In the genomic region with DNA sequence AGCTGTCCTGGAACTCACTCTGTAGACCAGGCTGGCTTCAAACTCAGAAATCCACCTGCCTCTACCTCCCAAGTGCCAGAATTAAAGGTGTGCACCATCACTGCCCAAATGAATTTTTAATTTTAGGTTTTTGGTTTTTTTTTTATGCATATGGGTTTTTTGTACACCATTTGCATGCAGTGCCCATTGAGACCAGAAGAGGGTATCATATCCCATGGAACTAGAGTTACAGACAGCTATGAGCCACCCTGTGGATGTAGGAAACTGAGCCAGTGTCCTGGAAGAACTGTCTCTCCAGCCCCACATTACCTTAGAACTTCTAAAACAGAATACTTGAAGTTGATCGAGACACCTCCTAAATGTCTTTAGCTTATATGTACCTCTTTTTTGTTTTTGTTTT, we compare ENCODE assay signal across 8 mouse cellular contexts. TPM values are rescaled to one million over a fixed set of nuclear protein-coding genes. Genes with fewer than 3 reads are reported as not detected.
A peak's percentile ranks its signal among the peaks of the same experiment; 100 is the strongest.
DNase-seq lines count a peak whose midpoint lies in the region; ATAC-seq and TF ChIP-seq lines count a peak whose summit lies in the region.
"Had no signal": no experiment of that assay in that cellular context is flagged by ENCODE, and none has a peak within 500 bp of the region (broad histone marks: within the 10 kb centered on the region; RNA-seq: fewer than 3 reads in every experiment).

No protein-coding gene starts in this region.

- 94% methylated on average over 1 of the region's 1 CpGs for WGBS in hindbrain, postnatal 0 days
- WGBS in hindbrain, embryonic 16.5 days: 94% methylated on average over 1 of the region's 1 CpGs

- DNase-seq in hindbrain, postnatal 0 days (ENCODE audit: low spot score): peak; percentile 61
- peak; percentile 56 for DNase-seq in 416B (ENCODE audit: low read depth)
- no peak for DNase-seq in urinary bladder, postnatal 36 days (ENCODE audit: low spot score in 2 of 2)
- no peak for DNase-seq in left cerebral cortex, postnatal 10 days (ENCODE audit: extremely low spot score in 1 of 2, low spot score in 2 of 2)

- H3K4me1 ChIP-seq in hindbrain, postnatal 0 days (ENCODE audit: insufficient read depth, low read length): no peaks in the 10 kb centered on the region
- H3K4me1 ChIP-seq in hindbrain, embryonic 16.5 days (ENCODE audit: control insufficient read depth, insufficient read depth, low read depth, low read length): no peaks in the 10 kb centered on the region

- no peaks in the 10 kb centered on the region for H3K9me3 ChIP-seq in hindbrain, postnatal 0 days (ENCODE audit: low read length)
- no peaks in the 10 kb centered on the region for H3K9me3 ChIP-seq in hindbrain, embryonic 16.5 days (ENCODE audit: control insufficient read depth, low read length)

- H3K4me3 ChIP-seq in hindbrain, postnatal 0 days (ENCODE audit: low read length): no peak overlapping the region
- no peak overlapping the region for H3K4me3 ChIP-seq in hindbrain, embryonic 16.5 days (ENCODE audit: low read length)

- no peak overlapping the region for H3K9ac ChIP-seq in hindbrain, postnatal 0 days (replicated peaks; ENCODE audit: low read length)
- H3K9ac ChIP-seq in hindbrain, embryonic 16.5 days (ENCODE audit: low read depth, low read length): no peak overlapping the region

- H3K27ac ChIP-seq in hindbrain, postnatal 0 days: no peak overlapping the region
- no peak overlapping the region for H3K27ac ChIP-seq in hindbrain, embryonic 16.5 days (ENCODE audit: low read depth, low read length)

- peak; percentile 66 for TF ChIP-seq CTCF in hindbrain, postnatal 0 days (IDR thresholded peaks at IDR 0.05; ENCODE audit: low read depth)

- intact Hi-C loops in left cerebral cortex, postnatal 10 days (cut with DNase I): loop anchor here (10.0 kb wide), 1 partner anchor 202 kb away; no protein-coding TSS in a partner anchor

- peaks cover 30% of the 10 kb centered on the region; the same call in 1 of the 2 replicates for H3K36me3 ChIP-seq in hindbrain, postnatal 0 days (ENCODE audit: insufficient read depth, low read length)
- H3K36me3 ChIP-seq in hindbrain, embryonic 16.5 days (ENCODE audit: control insufficient read depth, insufficient read depth, low read length): peaks cover 9% of the 10 kb centered on the region; the same call in 1 of the 2 replicates

- no peak for ATAC-seq in hindbrain, postnatal 0 days
- no peak for ATAC-seq in hindbrain, embryonic 16.5 days
- peak; percentile 79 for ATAC-seq in CD4-positive, CD25-positive, alpha-beta regulatory T cell, adult 4 months
- peak; percentile 84 for ATAC-seq in granulocyte monocyte progenitor cell, adult 5-6 weeks (replicated peaks; ENCODE audit: poor library complexity, severe bottlenecking)
- ATAC-seq: forebrain, embryonic 16.5 days had no signal

- no peaks in the 10 kb centered on the region for H3K27me3 ChIP-seq in hindbrain, postnatal 0 days (ENCODE audit: insufficient read depth, low read length)
- no peaks in the 10 kb centered on the region for H3K27me3 ChIP-seq in hindbrain, embryonic 16.5 days (replicated peaks; ENCODE audit: control insufficient read depth, insufficient read depth, low read length)

- no peak overlapping the region for H3K4me2 ChIP-seq in hindbrain, postnatal 0 days (ENCODE audit: low read depth, low read length)
- H3K4me2 ChIP-seq in hindbrain, embryonic 16.5 days (ENCODE audit: low read length): no peak overlapping the region

RNA-seq across cellular contexts. Expression of a gene that starts 16.5 kb away (rescaled TPM):
- 302 and 317 TPM in 2 replicates for total RNA-seq in hindbrain, postnatal 0 days (2014; rRNA removed)
- 160 and 169 TPM in 2 replicates for polyA plus RNA-seq in hindbrain, postnatal 0 days (2015; fragmentation: Nextera tagmentation; extraction: Ambion mirVana)
- polyA plus RNA-seq in hindbrain, embryonic 16.5 days (2015; fragmentation: Nextera tagmentation; extraction: Ambion mirVana): 176 and 179 TPM in 2 replicates
- 10 to 100 TPM; 34.4 to 85.4 TPM for polyA plus RNA-seq in CD4-positive, CD25-positive, alpha-beta regulatory T cell, adult 4 months (2017; shearing (Covaris generic))
- total RNA-seq in granulocyte monocyte progenitor cell, adult 5-6 weeks (2014; fragmentation: Nextera tagmentation): 18.3 and 18.9 TPM in 2 replicates
- 25.9 and 40.1 TPM in 2 replicates for total RNA-seq in granulocyte monocyte progenitor cell, adult 5-6 weeks (2017)
- 100 to 1,000 TPM; 135 to 136 TPM for total RNA-seq in left cerebral cortex, postnatal 10 days (2021)

RNA-seq across cellular contexts. Expression of a gene that starts 54.2 kb away (rescaled TPM):
- total RNA-seq in hindbrain, postnatal 0 days (2014; rRNA removed): 91.4 and 97.1 TPM in 2 replicates
- polyA plus RNA-seq in hindbrain, postnatal 0 days (2015; fragmentation: Nextera tagmentation; extraction: Ambion mirVana): 76.8 and 79.5 TPM in 2 replicates
- 87.0 and 87.2 TPM in 2 replicates for polyA plus RNA-seq in hindbrain, embryonic 16.5 days (2015; fragmentation: Nextera tagmentation; extraction: Ambion mirVana)
- 10 to 100 TPM; 30.1 to 49.1 TPM for polyA plus RNA-seq in CD4-positive, CD25-positive, alpha-beta regulatory T cell, adult 4 months (2017; shearing (Covaris generic))
- total RNA-seq in granulocyte monocyte progenitor cell, adult 5-6 weeks (2014; fragmentation: Nextera tagmentation): 15.8 and 17.0 TPM in 2 replicates
- total RNA-seq in granulocyte monocyte progenitor cell, adult 5-6 weeks (2017): 14.7 and 15.6 TPM in 2 replicates
- 10 to 100 TPM; 64.5 to 66.9 TPM for total RNA-seq in left cerebral cortex, postnatal 10 days (2021)

Comparison
In these comparisons a context has a peak if more than half of its experiments do, and no peak if none do; other contexts are left out.
1. ATAC-seq: peak in CD4-positive, CD25-positive, alpha-beta regulatory T cell, adult 4 months (single experiment) and granulocyte monocyte progenitor cell, adult 5-6 weeks (single experiment); none in hindbrain, postnatal 0 days (single experiment) and hindbrain, embryonic 16.5 days (single experiment).
2. DNase-seq: peak in hindbrain, postnatal 0 days (single experiment) and 416B (single experiment); none in urinary bladder, postnatal 36 days (0 of 2) and left cerebral cortex, postnatal 10 days (0 of 2).